Mouse (Mus musculus) kidney, embryonic 16.5 days (tissue): ENCODE results near the gene Fbxo41. TPM values are rescaled to one million over a fixed set of nuclear protein-coding genes. Genes with fewer than 3 reads are reported as not detected.

Experiments
- ATAC-seq: fragments of 200-750 bp; cut with Nextera tagmentation; 2 replicates; pipeline ENCODE4 v1.8.0; 2017; ENCODE audit warnings: moderate TSS enrichment; ENCODE audit not compliant: low FRiP score, low TSS enrichment
- H3K27ac ChIP-seq: fragments of 300-500 bp; sonication (generic); 2 replicates; pipeline ENCODE4 v1.5.1; 2014; ENCODE audit warnings: low read length
- H3K27me3 ChIP-seq: fragments of 300-500 bp; sonication (generic); 2 replicates; pipeline ENCODE4 v1.6.1; 2014; ENCODE audit warnings: low read length, control low read depth, mixed read lengths; ENCODE audit not compliant: insufficient read depth
- H3K36me3 ChIP-seq: fragments of 300-500 bp; sonication (generic); 2 replicates; pipeline ENCODE4 v1.6.1; 2014; ENCODE audit warnings: low read length, control low read depth, mixed read lengths; ENCODE audit not compliant: insufficient read depth
- H3K4me1 ChIP-seq: fragments of 300-500 bp; sonication (generic); 2 replicates; pipeline ENCODE4 v1.6.1; 2014; ENCODE audit warnings: low read length, control low read depth, mixed read lengths; ENCODE audit not compliant: insufficient read depth
- H3K4me2 ChIP-seq: fragments of 300-500 bp; sonication (generic); replicated peaks from 2 replicates; pipeline ENCODE4 v1.6.1; 2014; ENCODE audit warnings: low read depth, low read length
- H3K4me3 ChIP-seq: fragments of 300-500 bp; sonication (generic); 2 replicates; pipeline ENCODE4 v1.5.1; 2014; ENCODE audit warnings: mild to moderate bottlenecking, low read length
- H3K9ac ChIP-seq: fragments of 300-500 bp; sonication (generic); replicated peaks from 2 replicates; pipeline ENCODE4 v1.6.1; 2014; ENCODE audit warnings: low read length
- H3K9me3 ChIP-seq: fragments of 300-500 bp; sonication (generic); 2 replicates; pipeline ENCODE4 v1.6.1; 2016; ENCODE audit warnings: low read length, control low read depth
- WGBS: fragments of 180-500 bp; shearing (Covaris S2); extraction: QIAGEN DNeasy Blood & Tissue Kit; methylation state at CpG from one replicate; pipeline ENCODE4 v1.1.7; 2014; 5-methylcytosine and 5-hydroxymethylcytosine counted together
- polyA plus RNA-seq: library from polyadenylated mRNA; unstranded; fragments of >200 nt; fragmentation: Nextera tagmentation; extraction: Ambion mirVana; gene quantifications from 2 replicates; pipeline ENCODE4 v1.2.1, GENCODE M21; 2015

Fbxo41 gene
- polyA plus RNA-seq, 1 experiment from 2014 or later, result 0.09 TPM

DNA sequence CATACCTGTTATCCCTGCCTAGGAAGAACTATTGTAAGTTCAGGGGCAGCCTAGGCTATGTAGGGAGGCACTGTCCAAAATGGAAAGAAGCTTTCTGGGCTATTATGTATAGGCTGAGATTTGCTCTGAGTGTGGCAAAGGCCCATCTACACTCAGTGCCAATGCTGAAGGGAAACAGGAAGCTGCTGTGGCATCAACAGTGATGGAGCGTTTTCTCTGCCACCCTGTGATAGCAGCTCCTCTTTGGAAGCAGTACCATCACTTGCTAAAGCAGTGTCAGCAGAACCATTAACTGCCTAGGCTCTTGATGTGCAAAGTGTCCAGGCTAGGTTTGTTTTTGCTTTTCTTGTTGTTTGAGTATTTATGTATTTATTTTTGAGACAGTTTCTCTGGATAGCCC lies 66.6 kb downstream of the Fbxo41 start:
- Histone ChIP-seq H3K36me3 (peaks cover 30% of the 10 kb centered on the region), H3K9ac (no peak overlapping the region), H3K4me2 (no peak overlapping the region), H3K4me1 (peaks cover 11% of the 10 kb centered on the region), H3K9me3 (no peaks in the 10 kb centered on the region), H3K27me3 (no peaks in the 10 kb centered on the region), H3K4me3 (no peak overlapping the region), H3K27ac (no peak overlapping the region)
- WGBS, result 82% methylated on average over 1 of the region's 1 CpGs
- no peak for ATAC-seq

DNA sequence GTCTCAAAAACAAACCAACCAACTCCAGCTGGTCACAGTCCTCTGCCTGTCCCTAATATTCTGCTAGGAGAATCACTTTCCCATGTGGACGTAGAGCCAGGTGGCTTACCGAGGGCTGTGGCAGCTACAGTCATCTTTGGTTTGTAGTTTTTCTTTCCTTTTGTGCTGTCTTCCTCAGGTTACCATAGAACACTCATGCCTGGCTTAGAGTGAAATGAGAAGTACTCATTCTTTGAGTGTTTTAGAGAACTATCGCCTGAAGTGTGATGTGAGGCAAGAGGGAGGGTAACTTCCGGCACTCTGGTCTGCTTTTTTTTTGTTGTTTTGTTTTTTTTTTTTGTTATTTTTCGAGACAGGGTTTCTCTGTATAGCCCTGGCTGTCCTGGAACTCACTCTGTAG lies 68.9 kb downstream of the Fbxo41 start:
- peaks cover 9% of the 10 kb centered on the region; the same call in 1 of the 2 replicates for H3K36me3 ChIP-seq
- no peak overlapping the region for H3K9ac ChIP-seq
- H3K27ac ChIP-seq, result no peak overlapping the region
- no peak for ATAC-seq
- no peak overlapping the region for H3K4me2 ChIP-seq
- H3K9me3 ChIP-seq, result no peaks in the 10 kb centered on the region
- no peaks in the 10 kb centered on the region for H3K27me3 ChIP-seq
- 72% methylated on average over 5 of the region's 5 CpGs for WGBS
- H3K4me1 ChIP-seq, result peaks cover 11% of the 10 kb centered on the region
- no peak overlapping the region for H3K4me3 ChIP-seq

DNA sequence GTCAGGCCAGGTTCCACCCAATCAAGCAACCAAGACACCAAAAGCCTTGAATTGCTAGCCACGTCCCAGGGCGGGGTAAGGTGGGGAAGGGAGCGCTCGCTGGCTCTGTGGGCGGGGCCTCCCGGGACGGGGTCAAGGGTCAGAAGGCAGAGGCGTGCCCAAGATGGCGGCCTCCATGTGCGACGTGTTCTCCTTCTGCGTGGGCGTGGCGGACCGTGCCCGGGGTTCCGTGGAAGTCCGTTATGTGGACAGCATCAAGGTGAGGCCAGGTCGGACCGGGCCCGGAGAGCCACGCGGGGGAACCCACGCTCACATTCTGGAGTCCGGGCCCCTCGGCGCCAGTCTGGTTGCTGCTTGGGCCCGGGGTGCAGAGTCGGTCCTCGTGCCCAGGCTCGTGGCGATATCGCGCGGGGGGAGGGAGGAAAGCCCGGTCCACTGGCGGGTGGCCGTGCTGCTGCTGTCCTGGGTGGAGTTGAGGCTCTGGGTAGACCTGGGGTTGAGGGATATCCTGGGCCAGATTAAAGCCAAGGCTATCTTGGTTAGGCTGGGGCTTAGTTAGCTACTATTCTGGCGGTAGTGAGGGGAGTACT lies 70.9 kb downstream of the Fbxo41 start, which contains the start of gene Smyd5:
Smyd5 (plus strand) TSS at position 148 of the 590 bp plus-strand sequence.
- H3K36me3 ChIP-seq, result no peaks in the 10 kb centered on the region
- ATAC-seq, result peak; percentile 82
- peak within 1 kb of the TSS; percentile 86 for H3K9ac ChIP-seq
- H3K9me3 ChIP-seq, result no peaks in the 10 kb centered on the region
- peak within 1 kb of the TSS; percentile 90 for H3K4me3 ChIP-seq
- under 1% methylated on average over 39 of the region's 39 CpGs for WGBS
- peaks cover 11% of the 10 kb centered on the region for H3K4me1 ChIP-seq
- H3K27me3 ChIP-seq, result no peaks in the 10 kb centered on the region
- no peak within 1 kb of the TSS for H3K27ac ChIP-seq
- peak within 1 kb of the TSS; percentile 75 for H3K4me2 ChIP-seq

DNA sequence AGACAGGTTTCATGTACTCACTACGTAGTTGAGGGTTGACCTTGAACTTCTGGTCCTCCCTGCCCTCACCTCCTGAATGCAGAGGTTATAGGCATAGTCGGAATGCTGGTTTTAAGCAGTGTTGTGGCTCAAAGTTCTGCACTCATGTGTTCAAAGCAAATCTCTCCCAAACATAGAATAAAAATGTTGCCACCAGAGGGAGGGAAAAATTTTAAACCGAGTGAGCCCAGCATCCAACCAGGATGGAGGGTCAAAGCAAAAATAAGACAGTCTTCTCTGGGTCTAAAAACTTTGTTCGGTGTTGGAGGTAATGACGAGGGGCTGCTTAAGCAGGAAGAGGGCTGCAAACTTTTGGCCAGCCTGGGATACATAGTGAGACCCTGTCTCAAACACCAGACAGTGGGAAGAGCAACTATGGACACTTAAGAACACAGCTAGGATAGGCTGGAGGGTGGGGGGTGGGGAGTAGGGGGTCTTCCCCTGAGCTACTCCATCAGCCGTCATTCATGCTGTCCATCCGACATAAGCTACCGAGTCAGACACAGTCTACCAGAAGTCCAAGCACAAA lies 71.4 kb downstream of the Fbxo41 start:
- H3K27ac ChIP-seq, result no peak overlapping the region
- peak overlapping the region; percentile 86 for H3K9ac ChIP-seq
- H3K4me1 ChIP-seq, result peaks cover 11% of the 10 kb centered on the region
- no peaks in the 10 kb centered on the region for H3K9me3 ChIP-seq
- H3K4me3 ChIP-seq, result peak overlapping the region; percentile 90
- no peaks in the 10 kb centered on the region for H3K36me3 ChIP-seq
- WGBS, result 42% methylated on average over 8 of the region's 8 CpGs
- peak; percentile 60 for ATAC-seq
- H3K27me3 ChIP-seq, result no peaks in the 10 kb centered on the region
- peak overlapping the region; percentile 75 for H3K4me2 ChIP-seq

DNA sequence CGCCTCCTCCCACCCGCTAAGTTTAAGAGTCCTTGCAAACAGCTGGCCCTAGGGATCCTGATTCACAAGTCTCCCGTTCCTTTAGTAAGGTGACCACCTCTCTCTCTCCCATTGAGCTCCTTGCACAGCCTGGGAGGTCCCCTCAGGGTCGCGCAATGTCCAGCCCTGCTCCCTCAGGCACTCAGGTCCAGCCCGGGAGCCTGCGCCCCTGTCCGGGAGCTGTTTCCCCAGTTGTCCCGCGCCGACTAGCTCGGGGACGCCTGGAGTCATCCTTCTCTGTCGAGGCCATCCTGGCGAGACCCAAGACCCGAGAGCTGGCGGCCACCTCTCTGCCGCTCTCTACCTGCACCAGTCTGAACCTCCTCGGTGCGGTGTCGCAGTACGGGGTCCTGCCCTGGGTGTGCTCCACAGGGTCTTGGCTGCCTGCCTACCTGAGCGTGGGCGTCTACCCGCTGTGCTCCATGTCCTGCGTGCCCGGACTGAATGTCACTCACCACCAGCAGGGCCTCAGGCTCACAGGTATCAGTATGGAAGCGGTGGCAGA lies 78.9 kb downstream of the Fbxo41 start, which contains the start of gene Noto:
Noto (plus strand) TSS at position 51 of the 544 bp plus-strand sequence.
- Histone ChIP-seq H3K4me3 (no peak within 1 kb of the TSS), H3K27ac (no peak within 1 kb of the TSS), H3K36me3 (no peaks in the 10 kb centered on the region), H3K9me3 (no peaks in the 10 kb centered on the region), H3K4me1 (no peaks in the 10 kb centered on the region), H3K9ac (no peak within 1 kb of the TSS), H3K27me3 (peaks cover 12% of the 10 kb centered on the region), H3K4me2 (peak within 1 kb of the TSS; percentile 43)
- WGBS, result 12% methylated on average over 28 of the region's 28 CpGs
- peak; percentile 57 for ATAC-seq

Other genes starting within 250 kb of the Fbxo41 start
- gene Sfxn5, start 169.6 kb downstream of the Fbxo41 start, polyA plus RNA-seq, result 9.2 and 13.8 TPM in 2 replicates
- 16.5 and 18.9 TPM in 2 replicates for gene Rab11fip5, start 128.4 kb downstream of the Fbxo41 start, polyA plus RNA-seq
- gene Noto, start 79.1 kb downstream of the Fbxo41 start, polyA plus RNA-seq, result not detected in 2 replicates
- 74.4 and 77.0 TPM in 2 replicates for gene Smyd5, start 71.0 kb downstream of the Fbxo41 start, polyA plus RNA-seq
- gene Cct7, start 51.5 kb downstream of the Fbxo41 start, polyA plus RNA-seq, result 555 and 583 TPM in 2 replicates
- 37.6 and 39.1 TPM in 2 replicates for gene Pradc1, start 51.0 kb downstream of the Fbxo41 start, polyA plus RNA-seq
- gene Egr4, start 10.6 kb upstream of the Fbxo41 start, polyA plus RNA-seq, result 0.07 TPM in 1 of 2 replicates, not detected in the other
- 3.8 and 5.7 TPM in 2 replicates for gene Alms1, start 84.5 kb upstream of the Fbxo41 start, polyA plus RNA-seq
- gene Nat8f7, start 210.2 kb upstream of the Fbxo41 start, polyA plus RNA-seq, result not detected in 2 replicates